Mouse (Mus musculus): ENCODE measurements around the gene Psme3. TPM values are rescaled to one million over a fixed set of nuclear protein-coding genes. Genes with fewer than 3 reads are reported as not detected.
"Not testable (repeated sequence)": the region's sequence is repeated elsewhere in the genome, so short reads cannot be mapped to it uniquely, and the experiment has no call there.

The Psme3 gene
- total RNA-seq, 2 experiments from 2014 or later = 103 to 114 TPM

DNA sequence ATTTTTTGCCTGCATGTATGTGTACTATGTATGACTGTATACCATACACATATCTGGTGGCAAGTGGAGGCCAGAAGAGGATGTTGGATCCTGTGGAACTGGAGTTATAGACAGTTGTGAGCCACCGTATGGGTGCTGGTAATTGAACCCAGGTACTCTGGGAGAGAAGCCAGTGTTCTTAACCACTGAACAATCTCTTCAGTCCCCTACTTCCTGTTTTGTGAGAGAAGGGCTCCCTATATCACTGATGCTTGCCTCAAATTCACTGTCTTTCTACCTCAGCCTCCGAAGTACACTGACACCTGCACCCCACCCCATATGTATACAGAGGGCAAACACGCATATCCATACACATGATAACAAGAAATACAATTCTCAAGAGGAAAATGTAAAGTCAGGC, 4.9 kb upstream of the Psme3 start:
- DNase-seq (ENCODE audit: low spot score in 2 of 2) = no peak

DNA sequence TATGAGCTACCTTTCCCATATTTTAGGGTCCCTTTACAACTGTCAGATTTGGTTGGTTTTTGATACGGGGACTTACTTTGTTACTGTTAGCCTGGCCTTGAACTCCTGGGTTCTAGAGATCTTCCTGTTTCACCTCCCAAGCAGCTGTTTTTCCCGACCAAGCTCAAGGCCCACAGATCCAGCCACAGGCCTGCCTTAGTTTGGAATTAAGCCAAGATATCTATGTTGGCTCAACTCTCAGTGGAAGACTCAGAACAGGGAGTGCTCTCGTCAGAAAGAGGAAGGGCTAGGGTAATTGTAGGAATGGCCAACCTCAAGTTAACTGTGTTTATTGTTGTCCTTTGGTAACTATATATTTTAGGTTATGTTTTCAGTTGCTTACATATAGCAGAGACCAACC, 3.9 kb upstream of the Psme3 start:
- DNase-seq (ENCODE audit: low spot score in 2 of 2) = no peak

DNA sequence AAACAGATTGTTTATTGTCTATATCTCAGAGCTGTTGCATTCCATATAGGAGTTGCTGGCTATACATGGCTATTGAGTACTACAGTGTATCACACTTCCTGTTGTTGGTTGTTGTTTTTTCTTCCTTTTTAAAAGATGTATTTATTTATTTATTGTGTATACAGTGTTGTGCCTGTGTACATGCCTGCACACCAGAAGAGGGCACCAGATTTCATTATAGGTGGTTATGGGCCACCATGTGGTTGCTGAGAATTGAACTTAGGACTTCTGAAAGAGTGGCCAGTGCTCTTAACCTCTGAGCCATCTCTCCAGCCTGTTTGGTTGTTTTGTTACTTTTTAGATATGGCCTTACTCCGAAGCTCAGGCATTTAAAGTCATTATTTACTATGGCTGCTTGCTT, 1.4 kb upstream of the Psme3 start:
- no peak for DNase-seq (ENCODE audit: low spot score in 2 of 2)

DNA sequence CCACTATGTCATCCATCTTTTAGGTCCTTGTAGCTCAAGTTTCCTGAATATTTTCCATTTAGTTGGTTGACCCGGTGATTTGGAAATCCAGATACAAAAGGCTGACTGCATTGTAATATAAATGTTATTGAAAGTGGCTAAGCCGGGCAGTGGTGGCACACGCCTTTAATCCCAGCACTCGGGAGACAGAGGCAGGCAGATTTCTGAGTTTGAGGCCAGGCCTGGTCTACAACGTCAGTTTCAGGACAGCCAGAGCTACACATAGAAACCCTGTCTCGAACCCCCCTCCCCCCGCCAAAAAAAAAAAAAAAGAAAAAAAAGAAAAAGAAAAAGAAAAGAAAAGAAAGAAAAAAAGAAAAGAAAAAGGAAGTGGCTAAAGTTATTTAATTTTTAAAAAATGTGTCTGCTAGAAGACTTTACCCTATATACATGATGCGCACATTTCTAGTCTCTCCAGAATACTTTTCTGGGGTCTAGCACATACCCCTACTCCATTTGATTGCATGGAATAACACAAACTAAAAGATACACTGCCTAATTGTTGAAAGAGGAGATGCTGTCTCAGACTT, 847 bp upstream of the Psme3 start:
- no peak for DNase-seq (ENCODE audit: low spot score in 2 of 2)

DNA sequence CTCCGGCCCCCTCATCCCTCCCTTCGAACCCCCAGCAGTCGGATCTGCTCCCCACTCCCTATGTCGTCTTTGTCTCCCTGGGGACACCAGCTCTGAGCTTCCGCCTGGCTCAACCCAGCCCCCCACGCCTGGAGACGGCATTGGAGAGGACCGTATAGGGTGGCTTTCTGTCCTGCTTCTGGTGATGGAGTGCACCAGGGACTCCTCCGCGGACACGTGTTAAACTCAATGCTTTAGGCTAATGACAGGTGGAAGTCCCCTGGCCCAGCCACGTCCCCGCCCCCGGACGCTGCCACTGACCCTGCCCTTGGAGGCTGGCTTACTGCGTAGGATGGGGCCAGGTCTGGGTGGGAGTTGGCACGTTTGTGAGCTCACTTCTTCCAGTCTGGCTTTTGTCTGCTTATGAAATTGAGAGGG, 496 bp downstream of the Psme3 start:
- no peak for DNase-seq (ENCODE audit: low spot score in 2 of 2)

DNA sequence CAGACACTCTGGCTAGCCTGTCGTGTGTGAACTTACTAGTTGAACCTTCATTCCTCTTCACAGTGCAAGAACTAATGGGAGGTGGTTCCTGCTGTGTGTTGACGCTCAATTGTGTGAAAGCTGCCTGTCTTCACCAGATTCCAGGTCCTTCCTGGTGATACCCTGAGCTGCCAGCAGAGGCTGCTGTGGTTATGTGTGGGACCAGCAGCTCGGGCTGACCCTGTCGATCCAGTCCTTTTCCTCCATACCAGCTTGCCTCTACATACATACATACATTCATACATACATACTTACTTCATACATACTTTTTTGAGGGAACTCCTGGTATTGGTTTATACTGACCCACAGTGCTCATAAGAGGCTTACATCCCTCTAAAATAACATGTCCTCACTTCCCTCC, 7.6 kb downstream of the Psme3 start:
- DNase-seq (ENCODE audit: low spot score in 2 of 2) = peak; percentile 68 to 79

DNA sequence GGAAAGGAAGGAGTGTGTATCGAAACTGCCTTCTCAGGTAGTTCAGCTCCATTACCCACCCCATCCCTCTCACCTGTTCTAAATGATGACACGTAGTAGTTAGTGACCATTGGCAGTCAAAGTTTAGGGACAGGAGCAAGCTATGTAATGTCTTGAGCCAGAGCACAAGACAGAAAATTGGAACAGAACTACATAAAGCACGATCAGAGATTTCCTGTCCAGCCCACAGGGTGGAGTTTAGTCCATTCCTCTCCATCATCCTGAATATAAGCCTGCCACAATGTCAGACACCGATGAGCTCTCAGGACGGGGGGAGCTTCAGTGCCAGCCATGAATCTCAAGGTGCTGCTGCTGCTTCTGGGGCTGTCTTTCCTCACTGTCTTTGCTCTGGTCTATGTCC, 8.8 kb downstream of the Psme3 start, which contains the start of gene Aoc2:
Aoc2 (plus strand) TSS at position 301 of the 400 bp plus-strand sequence.
- DNase-seq (ENCODE audit: low spot score in 2 of 2) = no peak

DNA sequence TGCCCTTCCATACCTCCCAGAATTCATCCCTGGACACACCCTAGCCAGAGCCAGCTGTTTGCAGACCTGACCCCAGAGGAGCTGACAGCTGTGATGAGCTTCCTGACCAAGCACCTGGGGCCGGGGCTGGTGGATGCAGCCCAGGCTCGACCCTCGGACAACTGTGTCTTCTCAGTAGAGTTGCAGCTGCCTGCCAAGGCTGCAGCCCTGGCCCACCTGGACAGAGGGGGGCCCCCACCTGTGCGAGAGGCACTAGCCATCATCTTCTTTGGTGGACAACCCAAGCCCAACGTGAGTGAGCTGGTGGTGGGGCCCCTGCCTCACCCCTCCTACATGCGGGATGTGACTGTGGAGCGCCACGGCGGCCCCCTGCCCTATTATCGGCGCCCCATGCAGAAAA, 9.2 kb downstream of the Psme3 start:
- DNase-seq (ENCODE audit: low spot score in 2 of 2) = not testable (repeated sequence)

DNA sequence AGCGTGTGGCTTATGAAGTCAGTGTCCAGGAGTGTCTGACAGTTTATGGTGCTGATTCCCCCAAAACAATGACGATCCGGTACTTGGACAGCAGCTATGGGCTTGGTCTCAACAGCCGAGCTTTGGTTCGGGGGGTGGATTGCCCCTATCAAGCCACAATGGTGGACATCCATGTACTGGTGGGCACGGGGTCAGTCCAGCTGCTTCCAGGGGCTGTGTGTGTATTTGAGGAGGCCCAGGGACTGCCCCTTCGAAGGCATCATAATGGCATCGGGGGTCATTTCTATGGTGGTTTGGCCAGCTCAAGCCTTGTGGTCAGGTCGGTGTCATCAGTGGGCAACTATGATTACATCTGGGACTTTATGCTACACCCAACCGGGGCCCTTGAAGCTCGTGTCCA, 10.1 kb downstream of the Psme3 start:
- DNase-seq (ENCODE audit: low spot score in 2 of 2) = no peak

DNA sequence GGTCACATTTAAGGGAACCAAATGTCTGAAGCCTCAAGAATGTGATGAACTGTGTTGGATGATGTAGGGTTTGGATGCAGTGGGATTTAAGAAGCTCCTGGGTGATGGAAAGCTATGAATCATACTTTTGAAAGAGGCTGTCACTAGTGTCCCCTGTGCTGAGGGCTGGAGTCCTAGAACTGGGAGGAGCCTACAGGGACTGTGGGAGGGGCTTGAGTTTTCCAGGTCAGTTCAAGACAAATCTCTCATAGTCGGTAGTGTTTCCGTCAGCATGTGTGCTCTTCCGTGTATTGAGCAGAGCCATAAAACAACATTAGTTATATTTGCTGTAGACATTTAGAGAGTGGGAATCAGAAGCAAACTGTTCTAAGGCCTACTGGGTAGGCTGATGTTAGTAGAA, 11.3 kb downstream of the Psme3 start:
- no peak for DNase-seq (ENCODE audit: low spot score in 2 of 2)

DNA sequence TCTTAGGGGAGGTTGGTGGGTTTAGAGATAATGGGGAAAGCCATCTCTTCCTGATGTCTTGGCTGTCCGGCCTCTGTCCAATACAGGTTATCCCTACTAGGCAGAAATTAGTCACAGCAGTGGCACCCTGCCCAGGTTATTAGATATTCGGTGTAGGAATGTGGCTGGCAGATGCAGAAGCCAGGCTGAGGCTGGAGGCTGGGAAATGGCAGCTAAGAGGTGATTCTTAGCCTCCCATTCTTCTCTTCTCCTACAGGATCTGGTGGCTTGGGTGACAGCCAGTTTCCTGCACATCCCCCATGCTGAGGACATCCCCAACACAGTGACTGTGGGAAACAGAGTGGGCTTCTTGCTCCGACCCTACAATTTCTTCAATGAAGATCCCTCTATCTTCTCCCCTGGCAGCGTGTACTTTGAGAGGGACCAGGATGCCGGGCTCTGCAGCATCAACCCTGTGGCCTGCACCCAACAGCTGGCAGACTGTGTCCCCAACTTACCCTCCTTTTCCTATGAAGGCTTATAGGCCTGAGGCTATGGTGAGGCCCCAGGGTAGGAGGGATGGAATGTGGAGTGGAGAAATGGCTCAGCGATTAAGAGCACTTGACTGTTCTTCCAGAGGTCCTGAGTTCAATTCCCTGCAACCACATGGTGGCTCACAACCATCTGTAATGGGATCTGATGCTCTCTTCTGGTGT, 13.1 kb downstream of the Psme3 start:
- no peak for DNase-seq (ENCODE audit: low spot score in 2 of 2)

DNA sequence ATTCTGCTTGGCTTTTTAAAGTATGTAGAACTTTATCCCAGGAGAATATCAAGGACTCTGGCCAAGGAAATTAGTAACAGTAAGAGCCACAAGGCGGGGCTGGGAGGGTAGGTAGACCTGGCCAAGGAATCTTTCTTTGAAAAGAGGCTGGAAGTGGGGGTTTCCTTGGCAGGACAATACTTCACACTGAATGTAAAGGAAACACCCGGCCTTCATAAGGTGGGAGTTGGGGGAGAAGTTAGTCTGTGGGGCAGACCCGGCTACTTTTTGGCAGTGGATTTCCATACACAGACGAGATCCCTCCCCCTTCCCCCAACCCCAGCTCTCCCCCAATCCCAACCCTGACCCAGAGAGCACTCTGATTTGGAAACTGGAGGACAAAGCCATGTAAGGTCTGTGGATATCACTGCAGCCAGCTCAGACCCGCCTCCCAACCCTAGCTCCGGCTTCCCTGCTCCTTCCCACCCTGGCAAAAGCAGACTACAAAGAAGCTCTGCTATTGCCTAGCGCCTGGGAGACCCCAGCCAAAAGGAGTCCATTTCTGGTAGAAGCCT, 14.4 kb downstream of the Psme3 start, which contains the start of gene Aoc3:
Aoc3 (plus strand) TSS at position 235 of the 554 bp plus-strand sequence.
- DNase-seq (ENCODE audit: low spot score in 2 of 2) = no peak

DNA sequence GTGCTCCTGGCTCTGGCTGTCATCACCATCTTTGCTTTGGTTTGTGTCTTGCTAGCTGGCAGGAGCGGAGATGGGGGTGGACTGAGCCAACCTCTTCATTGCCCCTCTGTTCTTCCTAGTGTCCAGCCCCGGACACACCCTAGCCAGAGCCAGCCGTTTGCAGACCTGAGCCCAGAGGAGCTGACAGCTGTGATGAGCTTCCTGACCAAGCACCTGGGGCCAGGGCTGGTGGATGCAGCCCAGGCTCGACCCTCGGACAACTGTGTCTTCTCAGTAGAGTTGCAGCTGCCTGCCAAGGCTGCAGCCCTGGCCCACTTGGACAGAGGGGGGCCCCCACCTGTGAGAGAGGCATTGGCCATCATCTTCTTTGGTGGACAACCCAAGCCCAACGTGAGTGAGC, 14.9 kb downstream of the Psme3 start:
- DNase-seq (ENCODE audit: low spot score in 2 of 2) = not testable (repeated sequence)

DNA sequence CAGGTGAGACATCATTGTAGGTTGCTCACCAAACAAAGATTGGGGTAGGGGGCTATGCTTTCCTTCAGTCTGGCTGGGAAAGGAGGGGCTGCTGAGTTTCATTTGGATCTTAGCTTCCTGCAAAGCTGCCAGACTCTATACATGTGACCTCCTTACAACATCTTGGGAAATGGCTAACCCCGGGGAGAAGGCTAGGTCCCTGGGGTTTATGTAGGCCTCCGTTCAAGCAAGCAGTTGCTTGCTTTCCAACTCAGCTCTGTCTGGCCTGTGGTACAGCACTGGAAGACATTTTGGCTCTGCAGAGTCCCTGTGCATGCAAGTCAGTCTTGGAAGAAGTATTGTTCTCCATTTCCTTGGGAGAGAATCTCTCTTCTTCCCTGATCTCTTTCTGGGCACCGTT, 16.5 kb downstream of the Psme3 start:
- DNase-seq (ENCODE audit: low spot score in 2 of 2) = no peak

DNA sequence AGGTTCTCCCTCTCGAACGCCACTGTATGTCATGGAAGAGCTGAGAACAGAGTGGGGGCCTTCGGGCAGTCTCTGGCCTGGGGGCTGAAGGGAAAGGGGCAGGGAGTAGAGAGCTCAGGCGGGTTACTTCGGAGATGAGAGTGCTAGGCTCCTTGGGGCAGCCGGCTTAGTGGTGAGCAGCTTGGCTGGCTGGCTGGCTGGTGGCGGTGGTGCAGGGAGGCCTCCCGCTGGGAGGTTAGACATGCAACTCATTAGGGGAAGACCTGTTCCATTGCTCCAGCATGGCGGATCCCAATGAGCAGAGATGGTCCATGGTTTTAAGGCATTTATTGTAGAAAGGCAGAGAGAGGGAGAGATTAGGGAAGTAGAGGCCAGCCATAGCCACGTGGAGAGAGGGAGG, 18.0 kb downstream of the Psme3 start:
- no peak for DNase-seq (ENCODE audit: low spot score in 2 of 2)

DNA sequence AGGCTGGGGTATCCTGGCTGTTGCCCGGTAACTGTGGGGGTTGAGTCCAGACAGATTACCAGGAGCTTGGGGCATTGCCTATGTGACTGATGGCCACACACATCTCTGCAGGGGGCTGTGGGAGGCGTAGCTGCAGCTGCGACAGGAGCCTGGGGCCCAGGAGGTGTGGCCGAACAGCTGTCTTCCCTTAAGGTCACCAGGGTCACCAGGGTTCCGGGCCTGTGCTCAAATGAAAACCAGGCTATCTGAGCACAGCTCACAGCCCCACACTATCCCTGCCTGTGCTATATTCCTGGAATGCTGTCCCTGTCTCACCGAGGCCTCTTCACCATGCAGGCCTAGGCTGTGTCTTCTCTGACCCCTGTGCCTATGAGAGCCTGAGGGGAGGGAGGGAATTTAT, 18.5 kb downstream of the Psme3 start:
- no peak for DNase-seq (ENCODE audit: low spot score in 2 of 2)

DNA sequence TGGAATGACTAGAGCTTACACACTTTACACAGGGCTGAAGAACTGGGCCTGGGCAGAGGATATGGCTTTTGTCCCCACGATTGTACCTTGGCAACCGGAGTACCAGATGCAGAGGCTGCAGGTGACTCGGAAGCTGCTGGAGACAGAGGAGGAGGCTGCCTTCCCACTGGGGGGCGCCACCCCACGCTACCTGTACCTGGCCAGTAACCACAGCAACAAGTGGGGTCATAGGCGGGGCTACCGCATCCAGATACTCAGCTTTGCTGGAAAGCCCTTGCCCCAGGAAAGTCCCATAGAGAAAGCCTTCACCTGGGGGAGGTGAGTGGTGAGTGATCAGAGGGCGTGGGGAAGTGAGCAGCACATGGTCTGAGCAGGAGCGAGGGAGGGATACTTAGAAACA, 19.7 kb downstream of the Psme3 start:
- no peak for DNase-seq (ENCODE audit: low spot score in 2 of 2)

DNA sequence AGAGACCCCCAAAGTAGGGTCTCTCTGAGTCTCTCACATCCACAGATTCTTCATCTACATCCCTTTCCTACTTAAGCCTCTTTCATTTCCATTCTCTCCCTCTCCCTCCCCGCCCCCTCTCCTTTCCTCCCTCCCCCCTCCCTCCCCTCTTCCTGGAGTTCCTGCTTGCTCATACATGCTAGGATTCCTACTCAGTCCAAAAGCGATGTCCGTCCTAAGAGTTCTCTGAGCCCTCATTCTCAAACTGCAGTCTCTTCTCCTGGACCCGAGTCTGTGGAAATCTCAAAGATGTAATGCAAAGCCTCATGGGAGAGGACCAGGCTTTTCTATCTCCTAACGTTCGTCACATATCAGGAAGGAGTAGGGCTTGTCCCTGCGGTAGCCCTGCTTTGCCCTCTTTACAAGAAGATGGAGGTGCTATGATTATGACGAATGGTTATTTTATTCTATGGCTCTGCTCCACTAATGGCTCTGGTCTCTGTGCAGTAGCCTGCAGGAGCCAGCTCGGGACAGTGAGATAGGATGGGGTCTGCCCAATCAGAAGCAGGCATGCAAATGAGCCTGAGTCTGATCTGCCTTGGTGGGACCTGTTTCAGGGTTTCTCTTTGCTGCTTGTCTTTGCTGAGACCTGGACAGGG, 22.2 kb downstream of the Psme3 start:
- DNase-seq (ENCODE audit: low spot score in 2 of 2) = no peak

DNA sequence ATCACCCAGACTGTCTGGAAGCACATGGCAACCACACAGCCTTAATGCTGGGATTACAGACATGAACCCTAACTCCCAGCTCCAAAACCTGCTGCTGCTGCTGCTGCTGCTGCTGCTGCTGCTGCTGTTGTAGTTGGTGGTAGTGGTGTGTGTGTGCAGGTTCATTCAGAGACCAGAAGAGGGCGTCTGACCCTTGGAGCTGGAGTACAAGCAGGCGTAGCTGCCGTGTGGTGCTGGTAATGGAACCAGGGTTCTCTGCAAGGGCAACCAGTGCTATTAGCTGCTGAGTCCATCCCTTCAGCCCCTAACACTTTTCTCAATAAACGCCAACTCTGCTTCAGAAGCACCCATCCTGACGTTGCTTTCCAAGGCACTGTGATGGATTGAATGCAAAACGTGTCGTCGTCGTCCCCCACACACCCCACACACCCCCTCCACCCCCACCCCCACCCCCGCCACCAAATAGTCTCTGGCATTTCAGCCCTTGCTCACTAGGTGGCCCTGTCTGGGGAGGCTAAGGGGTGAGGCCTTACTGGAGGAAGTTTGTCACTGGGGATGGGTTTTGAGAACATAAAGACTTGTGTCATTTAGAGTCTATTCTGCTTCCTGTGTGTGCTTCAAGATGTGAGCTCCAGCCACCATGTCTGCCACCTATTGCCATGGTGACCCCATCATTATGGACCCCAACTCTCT, 31.2 kb downstream of the Psme3 start:
- no peak for DNase-seq (ENCODE audit: low spot score in 2 of 2)

DNA sequence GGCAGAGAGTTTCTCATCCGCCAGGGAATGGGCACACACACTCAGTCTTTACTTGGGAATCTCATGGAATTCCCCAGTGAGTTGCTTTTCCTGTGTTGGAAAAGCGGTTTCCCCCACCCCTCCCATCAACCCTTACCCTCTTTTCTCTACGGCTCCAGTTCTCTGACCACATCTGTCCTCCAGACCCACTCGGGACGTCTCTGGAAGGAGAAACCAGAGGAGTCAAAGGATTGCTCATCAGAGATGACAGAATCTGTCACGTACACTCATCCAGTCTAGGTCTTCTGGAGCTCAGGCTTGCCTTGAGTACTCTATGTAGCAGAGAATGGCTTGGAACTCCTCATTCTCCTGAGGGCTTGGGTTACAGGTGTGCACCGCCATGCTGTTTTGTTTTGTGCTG, 32.8 kb downstream of the Psme3 start:
- DNase-seq (ENCODE audit: low spot score in 2 of 2) = no peak

DNA sequence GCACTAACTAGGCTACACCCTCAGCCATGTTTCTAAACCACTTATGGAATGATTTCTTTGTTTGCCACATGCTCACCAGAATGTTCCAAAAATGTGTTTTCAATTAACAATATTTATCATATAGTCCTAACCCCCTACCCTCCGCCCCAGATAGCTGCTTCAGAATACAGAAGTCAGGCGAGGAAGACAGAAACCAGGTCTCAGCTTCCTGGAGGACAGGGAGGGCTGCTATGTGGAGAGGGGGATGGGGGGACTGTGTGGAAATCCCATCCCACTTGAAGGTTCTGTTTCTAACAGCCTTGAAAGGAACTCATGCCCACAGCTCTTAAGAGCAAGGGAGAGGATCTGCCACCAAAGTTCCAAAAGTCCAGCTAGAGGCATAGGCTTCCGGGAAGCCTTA, 33.2 kb downstream of the Psme3 start:
- DNase-seq (ENCODE audit: low spot score in 2 of 2) = no peak
